Mouse (Mus musculus): ENCODE measurements around the gene Phactr1. TPM values are rescaled to one million over a fixed set of nuclear protein-coding genes. Genes with fewer than 3 reads are reported as not detected.

The Phactr1 gene
- polyA plus RNA-seq, 1 experiment from 2014 or later: 17.1 TPM

GRCm38 (mm10) chr13:42901837-42902236 is 221.4 kb downstream of the Phactr1 start:
- Histone ChIP-seq H3K27ac (replicated peaks) (no peak overlapping the region), H3K9me3 (replicated peaks) (no peaks in the 10 kb centered on the region), H3K9ac (no peak overlapping the region), H3K36me3 (no peaks in the 10 kb centered on the region), H3K4me1 (no peaks in the 10 kb centered on the region; the same call in 1 of the 2 replicates), H3K27me3 (no peaks in the 10 kb centered on the region; the same call in 1 of the 2 replicates), H3K4me2 (replicated peaks) (no peak overlapping the region), H3K4me3 (replicated peaks) (no peak overlapping the region)
- ATAC-seq (ENCODE audit: insufficient number of reproducible peaks, low FRiP score, low TSS enrichment, low read depth): no peak
- WGBS: 89% methylated on average over 2 of the region's 2 CpGs

- H3K4me1 ChIP-seq: no peaks in the 10 kb centered on the region; the same call in 1 of the 2 replicates
- H3K27me3 ChIP-seq: no peaks in the 10 kb centered on the region; the same call in 1 of the 2 replicates
- WGBS: 88% methylated on average over 3 of the region's 3 CpGs
- no peaks in the 10 kb centered on the region for H3K9me3 ChIP-seq (replicated peaks)
- ATAC-seq (ENCODE audit: insufficient number of reproducible peaks, low FRiP score, low TSS enrichment, low read depth): no peak
- H3K27ac ChIP-seq (replicated peaks): no peak overlapping the region
- H3K36me3 ChIP-seq: no peaks in the 10 kb centered on the region
- no peak overlapping the region for H3K4me3 ChIP-seq (replicated peaks)
- H3K4me2 ChIP-seq (replicated peaks): no peak overlapping the region
- H3K9ac ChIP-seq: no peak overlapping the region
Observed at GRCm38 (mm10) chr13:42902859-42903258, 222.4 kb downstream of the Phactr1 start.

- no peak overlapping the region for H3K9ac ChIP-seq
- no peaks in the 10 kb centered on the region for H3K9me3 ChIP-seq (replicated peaks)
- no peak overlapping the region for H3K27ac ChIP-seq (replicated peaks)
- peaks cover 5% of the 10 kb centered on the region; the same call in 1 of the 2 replicates for H3K4me1 ChIP-seq
- no peak for ATAC-seq (ENCODE audit: insufficient number of reproducible peaks, low FRiP score, low TSS enrichment, low read depth)
- no peak overlapping the region for H3K4me2 ChIP-seq (replicated peaks)
- H3K27me3 ChIP-seq: no peaks in the 10 kb centered on the region; the same call in 1 of the 2 replicates
- WGBS: 81% methylated on average over 4 of the region's 4 CpGs
- no peaks in the 10 kb centered on the region for H3K36me3 ChIP-seq
- no peak overlapping the region for H3K4me3 ChIP-seq (replicated peaks)
Observed at GRCm38 (mm10) chr13:42905818-42906217, 225.4 kb downstream of the Phactr1 start.

DNA sequence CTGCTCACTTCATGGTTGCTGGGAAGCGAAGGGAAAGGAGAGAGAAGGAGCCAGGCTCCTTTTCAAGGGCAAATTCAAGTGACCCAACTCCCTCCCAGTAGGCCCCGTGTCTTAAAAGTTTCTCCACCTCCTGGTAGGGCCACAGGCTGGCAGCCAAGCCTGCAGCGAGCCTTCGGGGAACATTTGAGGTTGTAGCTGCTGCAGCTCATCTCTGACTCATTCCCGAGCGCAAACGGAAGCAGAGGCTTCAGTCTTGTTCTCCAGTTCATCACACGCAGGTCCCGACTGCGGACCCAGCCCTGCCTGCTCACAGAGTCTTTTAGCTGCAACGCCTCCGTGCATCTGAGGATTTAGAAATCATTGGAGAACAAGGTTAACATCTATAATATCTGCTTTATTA is 226.6 kb downstream of the Phactr1 start:
- Histone ChIP-seq H3K4me3 (replicated peaks) (no peak overlapping the region), H3K9me3 (replicated peaks) (no peaks in the 10 kb centered on the region), H3K27ac (replicated peaks) (no peak overlapping the region), H3K27me3 (no peaks in the 10 kb centered on the region; the same call in 1 of the 2 replicates), H3K9ac (no peak overlapping the region), H3K36me3 (no peaks in the 10 kb centered on the region), H3K4me1 (peaks cover 5% of the 10 kb centered on the region; the same call in 1 of the 2 replicates), H3K4me2 (replicated peaks) (no peak overlapping the region)
- no peak for ATAC-seq (ENCODE audit: insufficient number of reproducible peaks, low FRiP score, low TSS enrichment, low read depth)
- WGBS: 75% methylated on average over 12 of the region's 12 CpGs

DNA sequence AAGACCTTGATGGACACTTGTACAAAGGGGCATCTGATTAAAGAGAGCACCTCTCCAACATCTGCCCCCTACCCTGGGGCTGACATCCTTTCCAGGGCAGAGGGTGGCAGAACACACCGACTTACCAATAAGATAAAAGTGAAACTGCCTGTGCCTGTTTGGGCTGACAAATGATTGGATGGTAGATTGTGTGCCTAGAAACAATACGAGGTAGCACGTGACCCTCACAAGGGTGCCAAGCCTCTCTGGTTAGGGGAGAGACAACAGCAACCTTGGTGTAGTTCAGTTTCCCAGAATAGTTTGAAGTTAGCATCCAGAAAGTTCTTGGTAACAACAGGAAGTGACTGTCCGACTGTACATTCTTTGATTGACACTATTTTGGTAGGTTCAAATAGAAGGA is 234.7 kb downstream of the Phactr1 start:
- Histone ChIP-seq H3K27ac (replicated peaks) (no peak overlapping the region), H3K27me3 (peaks cover 4% of the 10 kb centered on the region), H3K9ac (no peak overlapping the region), H3K4me2 (replicated peaks) (no peak overlapping the region), H3K4me1 (peaks cover 21% of the 10 kb centered on the region), H3K36me3 (no peaks in the 10 kb centered on the region), H3K4me3 (replicated peaks) (no peak overlapping the region), H3K9me3 (replicated peaks) (no peaks in the 10 kb centered on the region)
- 70% methylated on average over 4 of the region's 4 CpGs for WGBS
- no peak for ATAC-seq (ENCODE audit: insufficient number of reproducible peaks, low FRiP score, low TSS enrichment, low read depth)

DNA sequence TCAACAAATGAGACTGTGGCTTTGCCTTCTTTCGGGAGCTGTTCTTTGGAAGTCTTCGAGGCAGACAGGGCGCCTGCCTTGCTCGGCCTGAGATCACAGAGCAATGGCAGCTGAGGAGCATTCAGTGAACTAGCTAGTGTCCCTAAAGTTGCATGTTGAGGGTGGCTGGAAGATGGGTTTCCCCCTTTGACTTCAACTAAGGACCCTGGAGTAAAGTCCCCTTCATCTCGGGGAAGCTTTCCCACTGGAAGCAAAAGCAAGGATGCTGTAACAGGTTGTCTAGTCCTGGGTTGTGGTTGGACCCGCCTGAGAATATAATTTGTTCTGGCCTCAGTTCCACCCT is 235.4 kb downstream of the Phactr1 start:
- H3K4me3 ChIP-seq (replicated peaks): peak overlapping the region; percentile 61
- peaks cover 4% of the 10 kb centered on the region for H3K27me3 ChIP-seq
- H3K4me2 ChIP-seq (replicated peaks): peak overlapping the region; percentile 99
- H3K36me3 ChIP-seq: no peaks in the 10 kb centered on the region
- H3K9me3 ChIP-seq (replicated peaks): no peaks in the 10 kb centered on the region
- WGBS: 17% methylated on average over 6 of the region's 6 CpGs
- H3K9ac ChIP-seq: peak overlapping the region; percentile 53
- H3K27ac ChIP-seq (replicated peaks): no peak overlapping the region
- ATAC-seq (ENCODE audit: insufficient number of reproducible peaks, low FRiP score, low TSS enrichment, low read depth): no peak
- peaks cover 21% of the 10 kb centered on the region for H3K4me1 ChIP-seq

- Histone ChIP-seq H3K4me3 (replicated peaks) (peak overlapping the region; percentile 61), H3K9ac (peak overlapping the region; percentile 53), H3K4me2 (replicated peaks) (peak overlapping the region; percentile 99), H3K9me3 (replicated peaks) (no peaks in the 10 kb centered on the region), H3K4me1 (peaks cover 21% of the 10 kb centered on the region), H3K27me3 (peaks cover 4% of the 10 kb centered on the region), H3K36me3 (no peaks in the 10 kb centered on the region), H3K27ac (replicated peaks) (no peak overlapping the region)
- WGBS: under 1% methylated on average over 72 of the region's 74 CpGs
- ATAC-seq (ENCODE audit: insufficient number of reproducible peaks, low FRiP score, low TSS enrichment, low read depth): peak; percentile 51
Observed at GRCm38 (mm10) chr13:42916194-42917033, 236.0 kb downstream of the Phactr1 start.

DNA sequence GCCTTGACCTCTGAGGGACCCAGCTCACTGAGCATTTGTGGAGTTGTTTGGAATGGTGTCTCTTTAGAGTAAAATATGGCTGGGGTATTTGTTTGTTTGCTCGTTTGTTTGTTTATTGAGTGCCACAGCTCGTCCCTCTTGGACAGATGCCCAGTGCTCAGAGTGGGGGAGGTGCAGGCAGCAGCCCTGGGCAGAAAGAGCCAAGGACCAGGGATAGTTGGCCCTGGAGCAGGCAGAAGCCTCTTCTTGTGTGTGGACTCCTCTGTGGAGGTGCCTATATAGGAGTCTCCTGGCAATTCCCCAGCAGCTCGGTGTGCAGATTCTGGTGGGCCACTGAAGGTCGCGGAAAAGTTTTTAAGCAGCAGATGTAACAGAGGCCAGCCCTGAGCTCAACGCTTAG is 236.8 kb downstream of the Phactr1 start:
- peaks cover 21% of the 10 kb centered on the region for H3K4me1 ChIP-seq
- no peaks in the 10 kb centered on the region for H3K36me3 ChIP-seq
- WGBS: 25% methylated on average over 6 of the region's 6 CpGs
- H3K27me3 ChIP-seq: peaks cover 4% of the 10 kb centered on the region
- H3K9me3 ChIP-seq (replicated peaks): no peaks in the 10 kb centered on the region
- H3K27ac ChIP-seq (replicated peaks): no peak overlapping the region
- ATAC-seq (ENCODE audit: insufficient number of reproducible peaks, low FRiP score, low TSS enrichment, low read depth): no peak
- H3K4me3 ChIP-seq (replicated peaks): peak overlapping the region; percentile 61
- H3K9ac ChIP-seq: no peak overlapping the region
- peak overlapping the region; percentile 99 for H3K4me2 ChIP-seq (replicated peaks)

DNA sequence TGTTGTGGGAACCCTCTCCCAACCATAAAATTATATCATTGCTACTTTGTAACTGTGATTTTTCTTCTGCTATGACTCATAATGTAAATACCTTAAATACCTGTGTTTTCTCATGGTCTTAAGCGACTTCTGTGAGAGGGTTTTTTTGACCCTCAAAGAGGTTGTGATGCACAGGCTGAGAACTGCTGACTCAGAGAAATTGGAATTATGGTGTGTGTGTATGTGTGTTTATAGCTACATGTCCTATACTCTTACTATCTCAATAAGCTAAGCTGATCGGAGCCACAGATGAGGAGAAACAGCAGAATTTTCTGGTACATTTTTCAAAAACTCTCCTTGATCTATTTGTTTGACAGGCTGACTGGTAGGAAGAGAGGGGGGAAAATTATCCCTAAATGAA is 239.6 kb downstream of the Phactr1 start:
- H3K9ac ChIP-seq: no peak overlapping the region
- WGBS: 81% methylated on average over 2 of the region's 2 CpGs

DNA sequence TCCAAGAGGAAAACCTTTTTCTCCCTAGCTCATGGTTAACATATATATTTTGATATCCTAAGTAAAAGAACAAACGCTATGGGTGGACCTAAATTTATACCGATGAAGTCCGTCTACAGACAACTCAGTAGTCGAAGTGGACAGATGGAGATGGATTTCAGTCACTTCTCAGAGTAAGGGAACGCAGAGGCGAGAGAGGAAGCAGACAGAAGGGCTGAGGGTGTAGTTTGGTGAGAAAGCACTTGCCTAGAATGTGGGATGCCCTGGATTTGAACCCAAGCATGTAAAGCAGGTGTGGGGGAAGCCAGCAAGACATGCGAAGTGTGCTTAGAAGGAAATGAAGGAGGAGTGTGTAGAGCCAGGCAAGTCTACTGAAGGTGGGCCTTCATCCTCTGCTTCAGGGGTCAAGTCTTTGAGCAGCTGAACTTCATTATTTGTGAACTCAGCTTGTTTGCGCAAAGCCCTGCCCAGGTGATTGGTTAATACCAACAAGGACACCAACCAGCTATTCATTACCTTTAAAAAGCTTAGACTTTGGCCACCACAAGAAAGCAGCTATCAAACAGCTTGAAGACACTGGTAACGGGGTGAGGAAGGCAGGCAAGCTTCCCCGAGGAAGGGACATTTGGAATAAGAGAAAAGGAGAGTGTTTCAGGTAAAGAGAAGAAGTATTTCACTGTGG is 241.5 kb downstream of the Phactr1 start:
- Histone ChIP-seq H3K27me3 (peaks cover 4% of the 10 kb centered on the region), H3K27ac (replicated peaks) (no peak overlapping the region), H3K4me1 (peaks cover 8% of the 10 kb centered on the region), H3K4me3 (replicated peaks) (no peak overlapping the region), H3K36me3 (no peaks in the 10 kb centered on the region), H3K9me3 (replicated peaks) (no peaks in the 10 kb centered on the region), H3K9ac (no peak overlapping the region), H3K4me2 (replicated peaks) (no peak overlapping the region)
- ATAC-seq (ENCODE audit: insufficient number of reproducible peaks, low FRiP score, low TSS enrichment, low read depth): no peak
- WGBS: 91% methylated on average over 10 of the region's 10 CpGs

More for the DNA sequence above, 239.6 kb downstream of the Phactr1 start:
- Histone ChIP-seq H3K4me2 (replicated peaks) (no peak overlapping the region), H3K9me3 (replicated peaks) (no peaks in the 10 kb centered on the region), H3K4me1 (peaks cover 21% of the 10 kb centered on the region), H3K4me3 (replicated peaks) (no peak overlapping the region), H3K27me3 (peaks cover 4% of the 10 kb centered on the region), H3K36me3 (no peaks in the 10 kb centered on the region), H3K27ac (replicated peaks) (no peak overlapping the region)
- no peak for ATAC-seq (ENCODE audit: insufficient number of reproducible peaks, low FRiP score, low TSS enrichment, low read depth)

- no peak overlapping the region for H3K4me2 ChIP-seq (replicated peaks)
- H3K9me3 ChIP-seq (replicated peaks): peaks cover 9% of the 10 kb centered on the region; the same call in 1 of the 2 replicates
- H3K36me3 ChIP-seq: no peaks in the 10 kb centered on the region
- WGBS: 95% methylated on average over 11 of the region's 11 CpGs
- no peak for ATAC-seq (ENCODE audit: insufficient number of reproducible peaks, low FRiP score, low TSS enrichment, low read depth)
- no peak overlapping the region for H3K9ac ChIP-seq
- no peaks in the 10 kb centered on the region for H3K27me3 ChIP-seq
- H3K4me3 ChIP-seq (replicated peaks): no peak overlapping the region
- peaks cover 14% of the 10 kb centered on the region; the same call in 1 of the 2 replicates for H3K4me1 ChIP-seq
- H3K27ac ChIP-seq (replicated peaks): no peak overlapping the region
Observed at GRCm38 (mm10) chr13:42927778-42928177, 247.4 kb downstream of the Phactr1 start.
